Mouse (Mus musculus) monocyte, adult 5-6 weeks (primary cell): Measurements from ENCODE around the gene Car12. TPM values are rescaled to one million over a fixed set of nuclear protein-coding genes. Genes with fewer than 3 reads are reported as not detected.

Source experiments
- total RNA-seq: library from RNA; stranded (forward); fragments of 200-1000, 200-491, 200-594 nt; gene quantifications from 3 replicates; pipeline ENCODE4 v1.2.3, GENCODE M21; 2017

The Car12 gene
- total RNA-seq, 1 experiment from 2014 or later: not detected

Other genes with a start within 250 kb of the Car12 start
- gene Fbxl22, start 199.1 kb upstream of the Car12 start, total RNA-seq: 1.1 to 2.3 TPM (median 1.8 TPM) in 3 replicates
- gene Usp3, start 120.5 kb upstream of the Car12 start, total RNA-seq: 137 to 178 TPM (median 170 TPM) in 3 replicates
- 3.6 to 6.5 TPM (median 5.0 TPM) in 3 replicates for gene Aph1b, start 81.8 kb downstream of the Car12 start, total RNA-seq
- gene Gm10647, start 83.4 kb downstream of the Car12 start, total RNA-seq: not detected in 3 replicates
- gene Aph1c, start 121.0 kb downstream of the Car12 start, total RNA-seq: 1.9 to 9.5 TPM (median 3.2 TPM) in 3 replicates
- gene Rab8b, start 206.0 kb downstream of the Car12 start, total RNA-seq: 147 to 179 TPM (median 160 TPM) in 3 replicates
- 70.0 to 115 TPM (median 89.9 TPM) in 3 replicates for gene Rps27l, start 232.4 kb downstream of the Car12 start, total RNA-seq